Mouse (Mus musculus) layer of hippocampus, adult 8-10 months (tissue): ENCODE data around the gene Ccdc57. TPM values are rescaled to one million over a fixed set of nuclear protein-coding genes. Genes with fewer than 3 reads are reported as not detected.

Experiments used
- DNase-seq, 2 experiments: peaks; one replicate each; pipeline ENCODE4 v3.0.0; 2022; ENCODE audit warnings: low spot score in 2 of 2
- total RNA-seq, 4 experiments: library from RNA; stranded (reverse); gene quantifications; 2 replicates each; pipeline ENCODE4 v1.2.4; 2022

The Ccdc57 gene
- total RNA-seq, 4 experiments from 2014 or later: 9.0 to 10.0 (median 9.5) TPM

DNA sequence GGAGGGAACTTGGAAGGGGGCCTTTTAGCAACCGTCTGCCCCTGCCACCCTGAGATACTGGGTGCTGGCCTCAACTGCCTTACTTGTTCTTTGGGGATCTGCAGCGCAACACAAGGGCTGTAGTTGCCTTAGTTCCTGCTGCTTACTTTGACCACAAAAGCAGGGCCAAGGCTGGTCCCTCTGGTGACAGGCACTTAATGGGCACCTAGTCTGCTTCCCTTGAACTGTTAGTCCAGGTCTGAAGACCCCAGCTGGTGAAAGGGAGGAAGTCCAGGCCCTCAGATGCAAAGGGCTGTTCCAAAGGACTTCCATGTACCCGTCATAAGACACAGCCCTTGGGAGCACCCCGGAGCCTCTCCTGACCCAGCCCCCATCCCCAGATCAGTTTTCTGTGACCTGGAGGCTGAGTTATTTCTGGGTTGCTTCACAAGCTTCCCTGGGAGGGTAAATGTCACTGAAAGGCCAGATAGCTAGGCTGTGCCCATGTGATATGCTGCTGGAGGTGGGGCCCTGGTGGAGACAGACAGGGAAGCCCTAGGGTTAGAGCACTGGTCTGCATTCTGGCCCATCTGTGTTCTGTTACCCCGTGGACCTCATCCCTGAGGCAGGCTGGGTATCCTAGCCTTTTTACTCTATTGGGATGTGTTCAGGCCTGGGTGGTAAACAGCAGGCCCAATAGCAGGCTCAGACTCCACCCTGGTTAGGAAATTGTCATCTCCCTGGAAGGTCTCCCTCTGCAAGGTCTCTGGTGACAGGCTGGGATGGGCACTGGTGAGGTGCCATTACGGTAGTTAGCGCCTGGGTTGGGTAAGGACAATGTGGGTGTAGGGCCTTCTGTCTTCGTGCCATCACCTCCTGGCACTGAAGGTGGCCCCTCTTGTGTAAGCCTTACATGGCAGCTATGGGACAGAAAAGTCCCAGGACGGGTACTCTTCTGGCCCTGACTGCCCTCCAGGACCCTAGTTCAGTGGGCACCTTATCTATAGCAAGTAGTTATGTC is 19.4 kb upstream of the Ccdc57 start:
- DNase-seq: no peak

DNA sequence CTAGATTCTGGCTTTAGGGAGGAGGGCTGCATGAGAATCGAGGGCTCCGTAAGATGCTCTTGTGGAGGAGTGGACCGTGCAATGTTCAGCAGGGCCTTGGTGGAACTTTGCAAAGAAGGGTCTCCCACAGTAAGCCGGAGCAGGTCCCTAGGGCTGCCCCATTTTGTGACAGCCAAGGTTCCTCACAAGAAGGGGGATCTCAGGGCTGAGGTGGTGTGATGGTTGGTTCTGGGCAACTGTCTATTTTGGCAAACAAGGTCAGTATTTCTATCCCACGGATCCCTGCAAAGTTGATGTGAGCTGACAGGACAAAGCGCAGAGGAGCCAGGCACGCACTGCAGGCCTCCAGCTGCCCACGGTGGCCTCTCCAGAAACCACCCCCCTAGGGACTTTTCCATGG is 18.6 kb upstream of the Ccdc57 start:
- DNase-seq: no peak

DNA sequence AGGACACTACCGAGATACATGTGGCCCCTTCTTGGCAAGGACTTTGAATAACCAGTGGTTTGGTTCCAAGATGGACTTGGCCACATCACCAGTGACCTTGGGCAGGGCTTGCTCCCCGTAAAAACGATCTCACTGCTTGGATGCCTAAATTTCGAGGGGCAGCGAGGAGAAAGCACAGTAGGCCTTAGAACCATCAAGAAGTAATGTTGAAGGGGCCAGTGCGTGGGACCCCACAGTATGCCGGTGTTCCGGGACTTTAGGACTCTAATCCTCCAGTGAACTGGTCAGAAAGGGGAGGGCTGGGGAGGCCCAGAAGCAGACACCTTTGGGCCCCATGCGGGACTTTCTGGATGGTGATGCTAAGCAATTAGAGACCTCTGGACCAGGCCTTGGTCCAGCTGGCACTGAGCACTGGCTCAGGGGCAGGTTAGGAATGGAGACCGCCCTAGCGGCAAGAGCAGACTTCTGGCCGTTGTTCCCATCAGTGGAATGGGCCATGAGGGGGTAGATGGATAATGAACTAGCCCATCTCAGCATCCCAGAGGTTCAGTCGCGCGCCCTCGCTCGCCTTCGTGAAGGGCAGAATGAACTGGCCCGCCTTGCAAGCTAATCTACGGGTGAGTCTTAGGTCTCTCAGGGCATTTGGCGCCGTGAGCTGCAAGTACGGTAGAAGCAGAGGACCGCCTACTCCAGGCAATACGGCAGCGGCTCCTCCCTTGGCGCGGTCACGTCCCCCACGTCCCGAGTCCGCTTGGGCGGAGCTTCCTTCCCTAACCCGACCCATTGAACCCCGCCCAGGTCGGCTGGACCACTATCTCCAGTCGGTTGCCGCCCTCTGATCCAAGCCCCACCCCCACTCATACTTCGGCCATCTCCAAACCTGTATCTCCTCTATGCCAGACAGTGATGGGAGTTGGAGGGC is 17.9 kb upstream of the Ccdc57 start:
- DNase-seq: peak; percentile 65 to 72

DNA sequence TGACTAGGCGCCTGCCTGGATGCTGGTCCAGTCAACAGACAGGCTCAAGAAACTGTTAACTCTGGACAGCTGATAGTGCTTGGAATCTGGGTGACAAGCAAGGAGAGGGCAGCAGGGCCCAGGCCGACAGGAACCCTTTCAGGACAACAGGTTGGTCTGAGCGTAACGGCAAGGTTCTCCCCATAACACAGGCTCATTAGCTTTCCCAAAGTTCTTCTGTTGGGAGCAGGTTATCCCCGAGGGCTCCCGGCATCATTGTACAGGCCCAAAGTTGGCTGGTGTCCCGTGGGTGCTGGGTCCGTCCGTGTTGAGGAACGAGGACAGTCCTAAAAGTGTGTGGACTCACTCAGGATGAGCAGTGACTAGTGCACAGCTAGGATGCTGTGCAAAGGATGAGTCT is 17.2 kb upstream of the Ccdc57 start:
- DNase-seq: no peak

DNA sequence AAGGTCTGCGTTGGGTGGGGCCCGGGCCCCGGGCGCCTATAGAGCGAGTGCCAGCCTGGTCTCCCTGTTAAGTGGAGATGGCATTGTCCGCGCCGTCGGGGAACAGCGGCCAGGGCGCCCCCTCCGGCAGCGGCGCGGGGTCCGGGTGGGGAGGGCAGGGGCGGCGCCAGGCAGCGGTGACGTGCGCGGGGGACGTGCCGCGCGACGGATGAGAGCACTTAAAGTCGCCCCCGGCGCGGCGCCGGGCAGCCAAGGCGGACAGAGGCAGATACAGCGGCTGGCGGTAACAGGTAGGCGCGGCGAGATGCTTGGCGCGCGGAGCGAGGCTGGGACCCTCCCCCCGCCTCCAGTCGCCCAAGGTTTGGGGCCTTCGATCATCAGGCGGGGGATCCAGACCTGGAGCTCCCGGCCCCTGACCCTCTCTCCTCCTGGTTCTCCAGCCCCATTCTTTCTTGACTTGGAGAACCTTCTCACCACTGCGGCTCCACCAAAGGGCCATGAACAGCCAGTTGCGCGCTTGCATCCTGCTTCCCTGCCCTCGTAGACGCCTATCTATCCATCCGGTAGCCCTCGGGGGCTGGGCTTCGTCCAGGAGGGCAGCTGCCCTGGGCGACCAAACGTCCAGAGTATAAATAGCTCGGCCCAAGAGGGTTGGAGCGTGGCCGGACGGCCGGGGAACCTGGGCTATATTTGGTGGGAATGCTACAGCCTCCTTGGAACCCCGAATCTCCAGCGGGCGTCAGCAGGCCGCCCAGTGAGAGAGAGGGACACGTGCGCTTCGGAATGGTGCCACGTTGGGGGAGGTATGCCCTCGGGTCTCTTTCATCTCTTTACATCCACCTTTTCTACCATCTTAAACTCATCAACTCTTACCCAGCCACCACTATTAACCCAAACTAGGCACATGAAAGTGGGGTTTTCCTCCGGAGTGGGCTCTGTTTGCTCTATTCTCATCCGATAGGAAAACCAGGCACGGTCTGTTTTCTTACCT is 16.5 kb upstream of the Ccdc57 start:
- no peak for DNase-seq

DNA sequence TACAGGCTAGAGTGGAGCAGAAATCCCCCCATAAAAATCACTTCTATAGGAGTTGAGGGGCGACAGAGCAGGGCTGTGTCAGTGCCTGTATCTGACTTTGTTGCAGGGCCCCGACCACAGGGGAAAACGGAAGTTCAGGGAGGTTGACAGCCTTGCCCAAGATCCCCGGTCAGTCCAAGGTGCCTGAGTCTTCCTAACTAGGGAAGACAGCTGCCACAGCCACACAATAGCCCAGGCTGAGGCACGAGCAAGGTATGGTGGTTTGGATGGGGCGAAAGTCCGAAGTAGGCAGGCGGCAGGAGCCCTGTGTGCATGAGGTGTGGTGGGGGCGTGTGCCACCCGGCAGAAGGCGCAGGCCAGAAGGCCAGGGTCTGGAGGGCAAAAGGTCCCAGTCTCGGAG is 15.7 kb upstream of the Ccdc57 start, which contains the start of gene Slc16a3:
TSS of gene Slc16a3 (plus strand) at position 153 of the 400 bp plus-strand sequence.
- no peak for DNase-seq

DNA sequence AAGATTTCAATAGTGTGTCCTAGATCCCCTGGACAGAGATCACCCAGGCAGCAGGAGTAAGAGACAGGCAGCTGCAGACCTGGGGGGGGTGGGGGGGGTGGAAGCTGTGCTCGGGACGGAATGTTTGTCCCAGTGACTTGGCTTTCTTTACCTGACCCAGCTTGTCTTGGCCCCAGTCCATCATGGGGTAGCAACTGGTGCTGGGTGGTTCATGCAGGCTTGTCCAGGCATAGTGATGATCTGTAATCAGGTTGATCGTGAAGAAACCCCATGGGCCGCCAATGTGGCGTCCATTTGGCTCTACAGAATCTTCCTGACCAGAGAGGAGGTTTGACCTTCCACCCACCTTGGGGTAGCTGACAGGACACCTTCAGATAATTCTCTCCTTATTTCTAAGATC is 13.3 kb upstream of the Ccdc57 start:
- no peak for DNase-seq

DNA sequence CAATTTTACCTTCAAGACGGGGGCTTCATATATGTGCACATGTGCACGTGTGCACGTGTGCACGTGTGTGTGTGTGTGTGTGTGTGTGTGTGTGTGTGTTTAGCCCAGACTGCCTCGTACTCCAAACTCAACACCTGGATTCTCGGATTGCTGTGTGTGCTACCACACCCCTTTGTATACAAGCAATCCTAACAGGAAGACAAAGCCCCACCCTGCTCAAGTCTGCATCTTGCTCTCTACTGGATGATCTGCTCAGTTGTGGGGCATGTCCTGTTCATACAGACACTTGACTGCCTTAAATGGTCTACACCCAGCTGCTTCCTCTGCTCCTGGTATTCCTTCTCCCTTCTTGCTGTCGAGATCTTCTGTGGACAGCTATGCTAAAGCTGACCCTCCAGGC is 12.6 kb upstream of the Ccdc57 start:
- no peak for DNase-seq

DNA sequence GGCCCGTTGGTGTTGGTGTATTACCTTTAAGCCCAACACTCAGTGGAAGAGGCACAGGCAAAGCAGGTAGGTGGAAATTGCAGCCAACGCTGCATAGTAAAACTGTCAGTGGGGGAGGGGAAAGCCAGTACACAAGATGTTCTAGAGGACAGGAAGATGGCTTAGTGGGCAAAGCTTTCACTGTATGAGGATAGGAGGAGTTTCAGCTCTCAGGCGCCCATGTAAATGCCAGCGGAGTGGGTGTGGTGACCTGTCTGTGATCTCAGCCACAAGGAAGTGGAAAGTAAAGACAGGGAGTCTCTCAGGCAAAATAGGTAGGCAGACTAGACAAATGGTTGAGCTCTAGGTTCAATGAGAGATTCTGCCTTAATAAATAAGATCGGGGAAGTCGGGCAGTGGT is 8.3 kb upstream of the Ccdc57 start:
- no peak for DNase-seq

DNA sequence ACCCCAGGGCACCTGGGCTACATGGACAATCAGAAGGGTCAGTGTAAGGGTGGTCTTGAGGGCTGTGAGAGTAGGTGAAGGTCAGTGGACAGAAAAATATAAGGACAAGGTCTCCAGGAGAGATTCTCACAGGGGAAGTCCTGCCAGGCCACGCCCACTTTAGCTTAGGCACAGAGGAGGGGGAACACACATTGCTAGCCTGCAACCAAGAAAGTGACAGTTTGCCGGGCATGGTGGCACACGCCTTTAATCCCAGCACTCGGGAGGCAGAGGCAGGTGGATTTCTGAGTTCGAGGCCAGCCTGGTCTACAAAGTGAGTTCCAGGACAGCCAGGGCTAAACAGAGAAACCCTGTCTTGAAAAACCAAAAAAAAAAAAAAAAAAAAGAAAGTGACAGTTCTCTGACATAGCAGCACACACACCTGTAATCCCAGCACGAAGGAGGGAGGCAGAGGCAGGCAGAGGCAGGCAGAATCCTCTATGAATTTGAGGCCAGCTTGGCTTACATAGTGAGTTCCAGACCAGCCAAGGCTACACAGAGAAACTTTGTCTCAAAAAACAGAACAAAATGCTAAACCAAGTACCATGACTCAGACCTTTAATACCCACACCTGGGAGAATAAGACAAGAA is 7.2 kb upstream of the Ccdc57 start:
- no peak for DNase-seq

DNA sequence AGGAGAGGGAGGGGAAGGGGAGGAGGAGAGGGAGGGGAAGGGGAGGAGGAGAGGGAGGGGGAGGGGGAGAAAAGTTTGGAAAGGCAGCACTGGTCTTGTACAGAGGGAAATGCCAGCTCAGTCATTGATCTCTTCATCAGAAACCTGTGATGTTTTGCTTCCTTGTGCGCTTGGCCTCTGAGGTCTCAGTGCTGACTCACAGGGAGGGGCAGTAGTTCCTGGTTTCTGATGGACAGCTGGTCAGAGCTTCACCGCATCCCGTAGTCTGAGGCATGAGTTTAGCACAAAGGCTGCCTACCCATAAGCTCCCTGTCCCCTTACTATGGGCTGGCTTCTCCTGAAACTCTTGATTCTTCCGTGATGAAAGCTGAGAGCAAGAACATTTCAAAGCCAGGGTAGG is 6.1 kb upstream of the Ccdc57 start:
- no peak for DNase-seq

DNA sequence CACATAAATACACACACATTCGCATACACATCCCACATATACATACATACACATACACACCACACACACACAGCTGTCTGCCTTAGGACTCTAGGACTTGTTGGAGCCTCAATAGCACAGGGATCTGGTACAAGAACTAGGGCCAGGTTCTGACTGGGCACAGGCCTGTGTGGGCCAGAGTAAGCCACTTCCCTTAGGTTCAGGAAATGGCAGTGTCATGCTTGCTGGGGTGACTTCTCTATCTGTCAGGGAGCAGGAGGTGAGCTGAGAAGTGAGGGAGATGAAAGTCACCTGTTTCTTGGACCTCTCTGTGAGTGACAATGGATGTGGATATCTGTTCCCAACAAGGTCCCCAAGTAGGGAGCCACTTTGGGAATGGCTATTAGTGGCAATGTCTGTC is 5.3 kb upstream of the Ccdc57 start:
- DNase-seq: no peak

DNA sequence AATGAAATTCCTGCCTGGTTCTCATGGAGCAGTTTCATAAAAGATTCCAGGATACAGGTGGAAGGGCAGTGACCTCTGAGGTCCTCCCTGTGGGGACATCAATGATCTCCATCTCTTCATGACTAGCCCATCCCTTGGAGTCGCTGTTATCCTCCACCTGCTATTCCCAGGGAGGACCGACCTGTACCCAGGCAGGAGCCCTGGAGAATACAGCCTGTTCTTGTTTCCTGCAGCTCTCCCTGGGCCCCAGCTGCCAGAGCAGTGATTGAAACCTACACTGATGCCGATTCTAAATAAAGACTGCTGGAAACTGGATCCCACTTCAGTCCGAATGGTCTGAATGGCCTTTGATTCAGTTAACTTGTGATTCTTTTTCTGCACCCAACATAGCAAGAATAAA is 1.2 kb downstream of the Ccdc57 start:
- DNase-seq: no peak

DNA sequence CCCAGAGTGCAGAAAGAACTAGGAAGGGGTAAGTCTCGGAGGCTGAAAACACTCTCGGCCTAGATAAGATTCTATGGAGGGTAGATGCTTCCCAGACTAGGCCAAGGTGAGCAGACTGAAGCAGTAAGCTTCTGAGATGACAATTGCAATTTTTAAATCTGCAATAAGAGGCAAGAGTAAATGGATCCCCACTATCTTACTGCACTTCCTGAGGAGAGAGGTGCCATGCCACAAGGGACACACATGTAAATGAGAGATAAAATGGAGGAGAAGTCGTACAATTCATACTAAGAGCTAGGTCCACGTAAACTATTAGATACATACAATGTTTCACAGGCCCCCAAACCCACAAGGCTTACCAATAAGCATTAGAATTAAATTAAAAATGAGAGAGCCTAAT is 4.2 kb downstream of the Ccdc57 start:
- no peak for DNase-seq

DNA sequence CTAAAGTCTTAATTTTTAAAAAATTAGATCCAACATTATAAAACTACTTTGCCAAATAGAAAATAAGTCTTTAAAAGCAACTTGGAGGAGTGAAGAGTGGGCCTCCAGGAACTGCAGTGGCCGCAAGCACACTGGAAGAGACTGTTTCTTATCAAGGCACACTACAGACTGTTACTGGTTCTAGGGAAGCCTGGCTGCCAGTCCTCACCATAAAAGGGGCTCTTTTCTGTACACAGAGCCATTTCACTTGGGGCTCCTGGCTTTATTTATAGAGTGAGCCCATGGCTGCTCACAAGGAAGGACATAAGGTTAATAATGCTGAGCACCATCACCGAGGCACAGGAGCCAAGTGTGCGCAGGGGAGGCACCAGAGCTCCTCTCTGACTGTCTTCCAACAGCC is 10.1 kb downstream of the Ccdc57 start:
- no peak for DNase-seq

DNA sequence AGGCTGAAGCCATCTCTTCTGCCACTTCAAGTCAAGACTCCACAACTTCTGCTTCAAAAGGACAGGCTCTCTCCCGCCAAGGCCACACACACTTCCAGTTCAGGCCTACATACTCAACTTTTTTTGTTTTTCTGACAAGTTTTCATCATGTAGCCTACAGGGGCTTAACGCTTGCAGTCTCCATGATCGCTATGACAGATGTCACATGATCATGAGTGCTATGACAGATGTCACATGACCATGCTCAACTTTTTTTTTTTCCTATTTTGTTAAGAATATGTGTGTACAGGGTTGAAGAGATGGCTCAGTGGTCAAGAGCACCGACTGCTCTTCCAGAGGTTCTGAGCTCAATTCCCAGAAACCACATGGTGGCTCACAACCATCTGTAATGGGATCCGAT is 14.9 kb downstream of the Ccdc57 start:
- DNase-seq: no peak

DNA sequence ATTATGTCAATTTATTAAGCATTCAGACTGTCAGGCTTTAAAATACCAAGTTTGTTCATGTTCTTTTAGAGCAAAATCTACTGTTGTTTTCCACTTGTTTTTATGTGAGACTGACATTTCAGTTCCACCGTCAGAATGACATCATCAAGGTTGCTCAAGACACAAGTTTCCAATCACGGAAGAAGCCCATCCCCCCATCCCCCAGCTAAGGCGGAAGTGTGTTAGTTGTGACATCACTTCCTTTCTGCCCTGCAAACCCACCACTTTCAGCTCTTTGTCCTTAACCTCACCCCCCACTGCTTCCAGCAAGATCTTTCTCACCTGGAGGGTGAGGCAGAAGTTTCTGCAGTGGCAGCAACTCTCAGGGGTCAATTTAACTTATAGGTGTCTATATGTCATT is 16.2 kb downstream of the Ccdc57 start:
- DNase-seq: no peak

DNA sequence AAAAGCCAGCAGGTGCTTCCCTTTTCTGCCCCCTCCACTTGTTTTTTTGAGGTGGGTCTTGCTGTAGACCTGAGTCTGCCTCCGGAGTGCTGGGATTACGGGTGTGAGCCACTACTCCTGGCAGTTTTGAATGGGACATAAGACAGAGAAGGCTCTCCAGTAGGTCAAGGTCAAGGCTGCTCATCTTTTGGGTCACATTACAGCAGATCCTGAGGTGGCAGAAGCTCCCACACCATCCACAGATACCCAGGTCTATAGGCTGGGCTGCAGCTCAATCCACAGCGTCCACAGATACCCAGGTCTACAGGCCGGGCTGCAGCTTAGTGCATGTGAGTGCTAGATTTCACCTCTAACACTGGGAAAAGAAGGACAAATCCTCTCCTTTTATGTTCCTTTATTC is 18.9 kb downstream of the Ccdc57 start:
- DNase-seq: no peak

DNA sequence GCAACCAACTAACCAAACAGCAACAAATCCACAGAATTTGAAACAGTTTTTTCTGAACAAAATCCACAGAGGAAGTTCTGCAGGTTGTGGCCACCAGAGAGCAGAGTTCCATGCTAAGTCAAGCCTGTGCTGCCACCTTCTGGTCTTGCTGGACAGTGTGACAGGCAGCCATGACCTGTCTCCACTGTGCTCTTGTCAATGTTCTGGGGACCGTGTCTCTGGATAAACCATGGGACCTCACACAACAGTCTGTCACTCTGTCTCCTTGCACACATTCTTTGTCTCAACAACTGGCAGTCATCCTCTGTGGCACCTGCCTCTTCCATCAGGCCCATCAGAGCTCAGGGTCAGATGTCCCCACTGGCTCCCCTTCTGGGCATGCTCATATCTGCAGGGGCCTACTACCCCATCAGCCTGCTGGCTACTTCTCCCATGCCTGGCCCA is 27.2 kb downstream of the Ccdc57 start:
- peak; percentile 37 to 63 for DNase-seq

DNA sequence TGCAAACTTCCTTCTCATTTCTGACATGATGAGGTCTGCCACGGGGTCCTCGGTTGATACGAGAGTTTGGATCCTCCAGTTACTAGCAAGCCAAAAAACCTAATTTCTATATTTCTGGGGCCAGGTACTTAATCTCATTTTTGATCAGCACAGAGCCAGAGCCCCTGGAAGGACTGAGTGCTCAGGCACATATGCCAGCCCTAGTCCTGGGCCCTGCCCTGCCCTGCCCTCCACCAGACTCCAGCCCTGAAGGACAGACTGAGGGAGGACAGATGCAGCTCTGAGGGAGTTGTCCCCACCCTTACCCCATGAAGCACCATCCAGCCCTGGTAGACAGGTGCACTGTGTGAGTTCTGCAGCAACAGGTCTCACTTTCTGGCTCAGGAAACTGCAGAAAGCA is 28.1 kb downstream of the Ccdc57 start:
- DNase-seq: no peak
